In the genomic region with DNA sequence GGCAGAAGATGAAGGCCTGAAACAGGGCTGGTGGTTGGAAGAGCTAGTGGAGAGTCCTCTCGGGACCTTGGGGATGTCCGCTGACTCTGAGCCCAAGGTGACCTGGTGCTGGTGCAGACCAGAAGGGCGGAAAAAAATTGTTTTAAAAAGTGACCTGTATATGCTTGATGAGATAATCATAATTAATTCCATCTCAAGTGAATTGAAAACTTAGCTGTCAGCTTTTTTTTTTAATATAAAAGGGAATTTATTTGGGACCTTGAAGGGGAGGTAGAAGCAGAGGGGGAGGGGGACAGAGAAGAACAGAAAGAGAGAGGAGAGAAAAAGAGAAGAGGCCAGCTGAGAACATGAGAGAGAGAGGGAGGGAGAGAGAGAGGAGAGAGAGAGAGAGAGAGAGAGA, we compare ENCODE assay signal across 16 mouse cellular contexts.
DNase-seq lines count a peak whose midpoint lies in the region.
"Had no signal": no experiment of that assay in that cellular context is flagged by ENCODE, and none has a peak within 500 bp of the region (broad histone marks: within the 10 kb centered on the region; RNA-seq: fewer than 3 reads in every experiment).

No protein-coding gene starts in this region.

- peak; percentile 4 for DNase-seq in heart, postnatal 4 days
- DNase-seq in heart, adult 9 months (ENCODE audit: low spot score in 2 of 2): no peak
- DNase-seq in Muller cell, postnatal 12 days (ENCODE audit: inconsistent ontology term): peak; percentile 72
- DNase-seq in retina, embryonic 14.5 days (ENCODE audit: low spot score): peak; percentile 52
- no peak for DNase-seq in adrenal gland, adult 18-20 months (ENCODE audit: low spot score in 2 of 2)
- DNase-seq in left cerebral cortex, postnatal 36 days (ENCODE audit: low spot score in 2 of 2): no peak
- DNase-seq: adrenal gland, adult 2 months; adrenal gland, postnatal 10 days; adrenal gland, postnatal 25 days; cerebellum, adult 11 months; cerebellum, adult 18-20 months; cerebellum, adult 8-10 months; cerebellum, adult 9-11 months; cerebellum, postnatal 14 days; cerebellum, postnatal 36 days; embryo, embryonic 11 days had no signal

- intact Hi-C loops in left cerebral cortex, postnatal 36 days (cut with DNase I): loop anchor here (1.0 kb wide), 1 partner anchor 19 kb away; no protein-coding TSS in a partner anchor

Comparison
In these comparisons a context has a peak if more than half of its experiments do, and no peak if none do; other contexts are left out.
1. DNase-seq: peak in heart, postnatal 4 days (single experiment), Muller cell, postnatal 12 days (single experiment) and retina, embryonic 14.5 days (single experiment); none in heart, adult 9 months (0 of 2), adrenal gland, adult 18-20 months (0 of 2) and left cerebral cortex, postnatal 36 days (0 of 2).